Mouse (Mus musculus) thymus, adult 18-20 months (tissue): ENCODE data around the gene Tmtc2.

Source experiments
- DNase-seq, 2 experiments: peaks; one replicate each; pipeline ENCODE4 v3.0.0; 2022; ENCODE audit warnings: mixed read lengths in 2 of 2

Gene Tmtc2

DNA sequence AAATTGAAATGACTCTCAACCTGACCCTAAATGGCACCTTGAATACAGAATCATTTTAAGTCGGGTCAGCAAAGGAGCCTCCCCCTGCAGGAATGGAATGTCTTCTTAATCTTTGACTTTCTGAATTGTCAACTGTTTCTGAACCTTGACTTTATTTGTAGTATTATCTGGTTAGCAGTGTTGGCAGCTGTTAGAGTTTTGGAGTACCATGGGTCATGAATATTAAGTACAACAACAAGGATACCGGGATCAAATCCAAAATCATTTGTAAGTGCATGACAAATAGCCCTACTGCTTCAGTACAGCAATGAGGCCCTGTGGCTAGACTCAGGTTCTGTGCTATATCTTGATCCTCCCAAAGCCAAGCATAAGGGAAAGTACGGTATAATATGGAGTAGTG, 170.3 kb downstream of the Tmtc2 start:
- no peak for DNase-seq

GRCm38 (mm10) chr10:105402481-105402779, 171.8 kb downstream of the Tmtc2 start:
- no peak for DNase-seq

- DNase-seq = no peak
These were observed 172.3 kb downstream of the Tmtc2 start for GRCm38 (mm10) chr10:105401754-105402480.

GRCm38 (mm10) chr10:105399316-105399715, 174.9 kb downstream of the Tmtc2 start:
- DNase-seq = no peak

DNA sequence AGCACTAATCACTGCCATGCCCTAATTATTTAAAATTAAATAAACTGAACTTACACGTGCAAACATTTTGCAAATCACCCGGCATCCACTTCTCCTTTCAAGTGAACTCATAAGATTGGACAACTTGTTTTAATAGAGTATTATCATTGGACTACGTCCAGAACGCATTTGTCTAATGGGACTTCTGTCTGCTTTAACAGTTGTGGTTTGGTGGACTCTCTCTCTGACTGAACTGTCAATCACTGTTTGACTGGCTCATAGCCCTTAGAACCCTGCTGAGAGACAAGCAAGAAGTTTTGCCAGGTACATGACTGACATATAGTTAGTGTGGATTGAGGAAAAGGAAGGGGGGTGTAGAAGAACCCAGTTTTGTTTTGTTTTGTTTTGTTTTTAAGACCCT, 190.2 kb downstream of the Tmtc2 start:
- no peak for DNase-seq

GRCm38 (mm10) chr10:105381705-105382104, 192.5 kb downstream of the Tmtc2 start:
- DNase-seq = no peak

GRCm38 (mm10) chr10:105381202-105381601, 193.0 kb downstream of the Tmtc2 start:
- no peak for DNase-seq

DNA sequence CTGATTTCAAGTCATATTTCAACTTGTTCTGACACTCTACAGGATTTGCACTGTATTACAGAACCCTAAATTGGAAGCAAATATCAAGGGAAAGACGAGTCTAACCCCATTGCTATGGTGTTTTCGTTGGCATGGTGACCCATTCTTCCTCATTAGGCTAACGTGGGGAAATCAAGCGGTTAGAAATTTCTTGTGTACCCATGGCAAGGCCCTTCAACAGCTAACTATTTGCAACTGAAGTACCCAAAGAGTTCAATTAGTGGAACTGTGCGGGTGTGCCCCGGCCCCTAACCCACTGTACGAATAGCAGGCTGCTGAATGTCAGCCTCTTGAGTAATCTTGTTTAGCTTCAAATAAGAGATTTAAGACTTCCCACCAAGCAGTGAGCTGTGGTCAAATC, 193.7 kb downstream of the Tmtc2 start:
- DNase-seq = no peak

- no peak for DNase-seq
These were observed 196.5 kb downstream of the Tmtc2 start for GRCm38 (mm10) chr10:105377711-105378110.

DNA sequence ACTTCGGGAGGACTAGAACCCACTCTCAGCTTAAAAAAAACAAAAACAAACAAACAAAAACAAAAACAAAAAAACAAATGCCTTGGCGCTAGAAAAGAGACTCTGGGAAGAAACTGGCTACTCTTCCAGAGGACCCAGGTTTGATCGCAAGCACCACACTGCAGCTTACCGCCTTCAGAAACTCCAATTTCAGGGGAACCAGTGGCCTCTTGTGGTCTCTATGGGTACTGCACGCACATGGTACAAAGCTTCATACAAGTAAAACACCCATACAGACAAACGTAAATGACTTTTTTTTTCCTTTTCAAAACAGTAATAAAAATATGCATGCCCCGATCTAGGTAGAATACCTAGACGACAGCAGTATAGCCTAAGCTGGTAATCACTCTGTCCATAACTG, 201.0 kb downstream of the Tmtc2 start:
- no peak for DNase-seq

- DNase-seq = no peak
These were observed 206.0 kb downstream of the Tmtc2 start for GRCm38 (mm10) chr10:105368242-105368641.

- DNase-seq = no peak
These were observed 209.8 kb downstream of the Tmtc2 start for GRCm38 (mm10) chr10:105364480-105364879.

DNA sequence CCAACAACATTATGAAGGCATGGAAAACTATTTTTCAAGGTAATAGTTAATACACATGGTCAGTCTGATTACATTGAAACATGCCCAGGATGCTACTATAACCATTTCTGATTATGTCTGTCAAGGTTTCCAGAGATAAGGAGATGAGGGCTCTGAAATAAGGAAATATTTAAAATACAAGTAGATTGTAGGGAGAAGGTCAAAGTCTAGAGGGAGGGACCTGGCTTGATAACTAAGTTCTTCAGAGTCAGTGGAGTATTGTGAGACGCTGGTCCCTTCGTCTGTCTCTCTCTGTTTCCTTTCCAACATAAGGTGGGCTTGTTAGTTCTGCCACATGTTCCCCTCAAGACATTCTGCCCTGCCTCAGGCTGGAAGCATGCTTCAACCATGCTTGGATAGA, 223.9 kb downstream of the Tmtc2 start:
- no peak for DNase-seq

GRCm38 (mm10) chr10:105345920-105346319, 228.3 kb downstream of the Tmtc2 start:
- no peak for DNase-seq

- DNase-seq = no peak
These were observed 241.4 kb downstream of the Tmtc2 start for GRCm38 (mm10) chr10:105332856-105333255.

GRCm38 (mm10) chr10:105330327-105330726, 243.9 kb downstream of the Tmtc2 start:
- no peak for DNase-seq

- DNase-seq = no peak
These were observed 250.5 kb downstream of the Tmtc2 start for GRCm38 (mm10) chr10:105323646-105324192.

GRCm38 (mm10) chr10:105319299-105320057, 254.8 kb downstream of the Tmtc2 start:
- DNase-seq = no peak

DNA sequence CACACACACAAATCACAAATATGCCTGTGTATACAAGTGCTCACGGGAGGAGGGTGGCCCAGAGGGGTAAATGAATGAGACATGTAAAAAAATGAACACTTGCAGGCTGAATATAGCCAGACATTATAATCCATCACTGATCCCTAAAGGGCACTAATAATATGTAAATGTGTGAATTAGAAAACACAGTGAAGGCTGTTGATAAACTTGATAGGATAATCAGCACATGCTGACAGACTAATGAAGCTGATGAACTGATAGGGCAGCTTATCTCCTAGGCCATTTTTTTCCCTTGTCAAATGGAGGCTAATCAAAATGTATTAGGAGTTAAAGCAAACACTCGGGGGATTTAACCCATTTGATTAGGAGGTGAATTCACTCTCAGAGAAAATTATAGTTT, 255.4 kb downstream of the Tmtc2 start:
- DNase-seq = no peak

DNA sequence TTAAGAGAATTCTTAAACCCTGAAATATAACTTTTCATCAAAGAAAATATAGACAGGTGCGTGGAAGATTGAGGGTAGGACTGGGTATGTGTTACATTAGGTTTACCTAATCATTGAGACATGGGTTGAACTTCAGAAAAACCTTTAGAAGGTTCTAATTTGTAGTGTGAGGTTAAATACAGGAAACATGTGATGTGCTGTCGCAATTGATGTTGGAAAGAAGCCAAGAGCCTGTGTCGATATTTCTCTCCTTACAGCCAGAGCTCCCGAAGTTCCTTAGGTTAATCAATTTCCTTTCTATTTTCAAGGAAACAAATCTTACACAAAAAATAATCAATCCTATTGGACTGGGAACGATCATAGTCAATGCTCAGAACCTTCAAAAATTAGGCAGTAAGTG, 261.3 kb downstream of the Tmtc2 start:
- no peak for DNase-seq

GRCm38 (mm10) chr10:105297560-105297959, 276.7 kb downstream of the Tmtc2 start:
- no peak for DNase-seq

DNA sequence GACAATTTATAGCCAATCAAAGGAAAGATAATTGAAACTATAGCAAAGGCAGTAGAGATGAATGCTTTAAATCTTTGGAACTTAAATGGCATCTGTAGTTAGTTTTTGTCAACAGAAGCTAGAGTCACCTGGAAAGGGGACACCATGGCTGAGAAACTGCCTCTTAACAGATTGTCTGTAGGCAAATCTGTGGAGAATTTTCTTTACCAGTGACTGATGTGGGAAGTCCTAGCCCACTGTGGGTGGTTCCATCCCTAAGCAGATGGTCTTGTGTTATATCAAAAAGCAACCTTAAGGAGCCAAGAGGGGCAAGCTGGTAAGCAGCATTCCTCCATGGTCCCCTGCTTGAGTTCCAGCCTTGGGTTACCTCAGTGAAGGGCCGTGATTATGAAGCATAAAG, 281.3 kb downstream of the Tmtc2 start:
- no peak for DNase-seq

GRCm38 (mm10) chr10:105288472-105288871, 285.8 kb downstream of the Tmtc2 start:
- no peak for DNase-seq

GRCm38 (mm10) chr10:105287575-105287974, 286.7 kb downstream of the Tmtc2 start:
- no peak for DNase-seq
